ENCODE assay signal across 9 mouse cellular contexts in the genomic region with DNA sequence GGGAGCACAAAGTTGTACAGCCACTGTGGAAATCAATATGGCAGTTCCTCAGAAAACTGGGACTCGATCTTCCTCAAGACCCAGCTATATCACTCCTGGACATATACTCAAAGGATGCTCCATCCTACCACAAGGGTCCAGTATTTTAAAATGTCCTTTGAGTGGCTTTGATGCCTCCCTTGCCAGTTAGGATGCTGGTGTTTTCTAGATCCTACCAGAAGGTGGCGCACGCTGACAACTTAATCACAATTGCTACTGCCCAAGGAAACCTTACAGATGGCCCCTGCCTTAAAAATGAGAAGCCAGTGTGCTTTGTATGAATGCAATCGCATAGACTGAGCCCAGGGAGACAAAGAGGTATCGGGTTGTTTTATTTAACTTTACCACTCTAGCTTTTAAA. TPM values are rescaled to one million over a fixed set of nuclear protein-coding genes. Genes with fewer than 3 reads are reported as not detected.
A peak's percentile ranks its signal among the peaks of the same experiment; 100 is the strongest.
DNase-seq lines count a peak whose midpoint lies in the region; ATAC-seq and TF ChIP-seq lines count a peak whose summit lies in the region.
"Had no signal": no experiment of that assay in that cellular context is flagged by ENCODE, and none has a peak within 500 bp of the region (broad histone marks: within the 10 kb centered on the region; RNA-seq: fewer than 3 reads in every experiment).

No protein-coding gene starts in this region.

- 16% methylated on average over 5 of the region's 5 CpGs for WGBS in hindbrain, postnatal 0 days
- WGBS in midbrain, embryonic 11.5 days = 18% methylated on average over 5 of the region's 5 CpGs

- TF ChIP-seq CTCF in hindbrain, postnatal 0 days (IDR thresholded peaks at IDR 0.05; ENCODE audit: low read depth) = peak; percentile 93

- no peak overlapping the region for H3K4me2 ChIP-seq in hindbrain, postnatal 0 days (ENCODE audit: low read depth, low read length)
- no peak overlapping the region for H3K4me2 ChIP-seq in midbrain, embryonic 11.5 days

- H3K4me3 ChIP-seq in hindbrain, postnatal 0 days (ENCODE audit: low read length) = no peak overlapping the region
- no peak overlapping the region for H3K4me3 ChIP-seq in midbrain, embryonic 11.5 days (ENCODE audit: low read depth, low read length)

- no peaks in the 10 kb centered on the region for H3K27me3 ChIP-seq in hindbrain, postnatal 0 days (ENCODE audit: insufficient read depth, low read length)
- no peaks in the 10 kb centered on the region for H3K27me3 ChIP-seq in midbrain, embryonic 11.5 days (ENCODE audit: control insufficient read depth, insufficient read depth, low read length)

- DNase-seq in ZHBTc4 (ENCODE audit: low read depth, low spot score) = peak; percentile 81
- peak; percentile 79 for DNase-seq in cerebellum, adult 9-10 months
- peak; percentile 47 to 75 for DNase-seq in frontal cortex, postnatal 10 days (ENCODE audit: low spot score in 2 of 2)
- peak; percentile 91 for DNase-seq in hindbrain, postnatal 0 days (ENCODE audit: low spot score)
- DNase-seq in left cerebral cortex, adult 18-20 months (ENCODE audit: low spot score in 2 of 2) = peak; percentile 83 to 84
- DNase-seq in midbrain, embryonic 11.5 days (ENCODE audit: low spot score, missing footprints) = peak; percentile 99
- peak; percentile 45 for DNase-seq in skeletal muscle tissue, adult 2 months (ENCODE audit: low read depth, low spot score)

- H3K9ac ChIP-seq in hindbrain, postnatal 0 days (replicated peaks; ENCODE audit: low read length) = no peak overlapping the region
- H3K9ac ChIP-seq in midbrain, embryonic 11.5 days (ENCODE audit: low read length) = no peak overlapping the region

- peaks cover 13% of the 10 kb centered on the region; the same call in 1 of the 2 replicates for H3K36me3 ChIP-seq in hindbrain, postnatal 0 days (ENCODE audit: insufficient read depth, low read length)
- H3K36me3 ChIP-seq in midbrain, embryonic 11.5 days (ENCODE audit: control insufficient read depth, insufficient read depth, low read length) = no peaks in the 10 kb centered on the region

- no peaks in the 10 kb centered on the region for H3K4me1 ChIP-seq in hindbrain, postnatal 0 days (ENCODE audit: insufficient read depth, low read length)
- H3K4me1 ChIP-seq in midbrain, embryonic 11.5 days (ENCODE audit: control insufficient read depth, insufficient read depth, low read length) = no peaks in the 10 kb centered on the region

- peak; percentile 44 for ATAC-seq in hindbrain, postnatal 0 days
- ATAC-seq in midbrain, embryonic 11.5 days (ENCODE audit: low FRiP score) = 0 out of 2 replicates have a peak, but pooled peaks have one; percentile 33
- no peak for ATAC-seq in erythroid progenitor cell, adult 5-6 weeks (replicated peaks; ENCODE audit: low FRiP score, poor library complexity, severe bottlenecking)

- no peak overlapping the region for H3K27ac ChIP-seq in hindbrain, postnatal 0 days
- no peak overlapping the region for H3K27ac ChIP-seq in midbrain, embryonic 11.5 days (ENCODE audit: low read depth, low read length)
- H3K27ac ChIP-seq: macrophage had no signal

- H3K9me3 ChIP-seq in hindbrain, postnatal 0 days (ENCODE audit: low read length) = no peaks in the 10 kb centered on the region
- H3K9me3 ChIP-seq in midbrain, embryonic 11.5 days (ENCODE audit: control insufficient read depth, low read length) = no peaks in the 10 kb centered on the region

RNA-seq across cellular contexts. Expression of a gene that starts 15.7 kb away (rescaled TPM):
- total RNA-seq in hindbrain, postnatal 0 days (2014; rRNA removed) = 33.4 and 40.8 TPM in 2 replicates
- 148 and 151 TPM in 2 replicates for polyA plus RNA-seq in hindbrain, postnatal 0 days (2015; fragmentation: Nextera tagmentation; extraction: Ambion mirVana)
- total RNA-seq in left cerebral cortex, adult 18-20 months (2021) = 10 to 100 TPM; 38.7 to 41.3 TPM
- 161 and 174 TPM in 2 replicates for polyA plus RNA-seq in midbrain, embryonic 11.5 days (2014; fragmentation: Nextera tagmentation; extraction: Ambion mirVana)
- 4.3 and 11.3 TPM in 2 replicates for total RNA-seq in erythroid progenitor cell, adult 5-6 weeks (2015; ENCODE audit: low replicate concordance)
- 9.1 and 18.5 TPM in 2 replicates for total RNA-seq in erythroid progenitor cell, adult 5-6 weeks (2017; ENCODE audit: low replicate concordance)

Comparison
In these comparisons a context has a peak if more than half of its experiments do, and no peak if none do; other contexts are left out.
1. DNase-seq: peak in every context shown above with its lines; median percentile 99 in midbrain, embryonic 11.5 days; 91 in hindbrain, postnatal 0 days; 84 in left cerebral cortex, adult 18-20 months; 81 in ZHBTc4; 79 in cerebellum, adult 9-10 months; 61 in frontal cortex, postnatal 10 days; 45 in skeletal muscle tissue, adult 2 months.